Mouse (Mus musculus) thymus, adult 18-20 months (tissue): ENCODE data around the gene Prep.
"Not testable (repeated sequence)": the region's sequence is repeated elsewhere in the genome, so short reads cannot be mapped to it uniquely, and the experiment has no call there.

ENCODE experiments used
- DNase-seq, 2 experiments: peaks; one replicate each; pipeline ENCODE4 v3.0.0; 2022; ENCODE audit warnings: mixed read lengths in 2 of 2

Prep gene

GRCm38 (mm10) chr10:45121637-45122036 lies 54.6 kb downstream of the Prep start:
- no peak for DNase-seq

- no peak for DNase-seq
These were observed 55.5 kb downstream of the Prep start for GRCm38 (mm10) chr10:45122476-45122875.

- DNase-seq: no peak
These were observed 56.0 kb downstream of the Prep start for GRCm38 (mm10) chr10:45123011-45123410.

- DNase-seq: no peak
These were observed 62.1 kb downstream of the Prep start for GRCm38 (mm10) chr10:45129105-45129504.

GRCm38 (mm10) chr10:45130004-45130403 lies 63.0 kb downstream of the Prep start:
- DNase-seq: no peak

GRCm38 (mm10) chr10:45132371-45132770 lies 65.4 kb downstream of the Prep start:
- DNase-seq: peak in 1 of 2 experiments; percentile 39

GRCm38 (mm10) chr10:45136806-45137205 lies 69.8 kb downstream of the Prep start:
- DNase-seq: no peak

GRCm38 (mm10) chr10:45139910-45140309 lies 72.9 kb downstream of the Prep start:
- no peak for DNase-seq

- DNase-seq: no peak
These were observed 73.6 kb downstream of the Prep start for GRCm38 (mm10) chr10:45140474-45141212.

GRCm38 (mm10) chr10:45142359-45142758 lies 75.4 kb downstream of the Prep start:
- no peak for DNase-seq

- no peak for DNase-seq
These were observed 77.2 kb downstream of the Prep start for GRCm38 (mm10) chr10:45144038-45144817.

- no peak for DNase-seq
These were observed 79.8 kb downstream of the Prep start for GRCm38 (mm10) chr10:45146821-45147220.

GRCm38 (mm10) chr10:45151137-45151536 lies 84.1 kb downstream of the Prep start:
- DNase-seq: no peak

- no peak for DNase-seq
These were observed 85.0 kb downstream of the Prep start for GRCm38 (mm10) chr10:45151771-45152692.

- no peak for DNase-seq
These were observed 87.6 kb downstream of the Prep start for GRCm38 (mm10) chr10:45154557-45155060.

- no peak for DNase-seq
These were observed 98.8 kb downstream of the Prep start for GRCm38 (mm10) chr10:45165851-45166250.

- DNase-seq: no peak
These were observed 106.9 kb downstream of the Prep start for GRCm38 (mm10) chr10:45173927-45174326.

GRCm38 (mm10) chr10:45174345-45174744 lies 107.3 kb downstream of the Prep start:
- no peak for DNase-seq

- not testable (repeated sequence) for DNase-seq
These were observed 110.8 kb downstream of the Prep start, which contains the start of gene Popdc3 for GRCm38 (mm10) chr10:45177798-45178197. Gene Popdc3 (plus strand): TSS chr10:45178098.

- no peak for DNase-seq
These were observed 113.8 kb downstream of the Prep start for GRCm38 (mm10) chr10:45180677-45181326.

GRCm38 (mm10) chr10:45181344-45181743 lies 114.3 kb downstream of the Prep start:
- DNase-seq: no peak

- DNase-seq: no peak
These were observed 118.5 kb downstream of the Prep start for GRCm38 (mm10) chr10:45185457-45185856.
